Comparison of ENCODE assay signal across 15 mouse cellular contexts in genomic region chr9:46593444-46593843, GRCm38 (mm10).
DNase-seq lines count a peak whose midpoint lies in the region; ATAC-seq and TF ChIP-seq lines count a peak whose summit lies in the region.
"Had no signal": no experiment of that assay in that cellular context is flagged by ENCODE, and none has a peak within 500 bp of the region (broad histone marks: within the 10 kb centered on the region; RNA-seq: fewer than 3 reads in every experiment).

No protein-coding gene starts in this region.

- TF ChIP-seq CTCF in midbrain, postnatal 0 days (IDR thresholded peaks at IDR 0.05) = no peak

- 86% methylated on average over 6 of the region's 6 CpGs for WGBS in midbrain, postnatal 0 days
- 82% methylated on average over 6 of the region's 6 CpGs for WGBS in midbrain, embryonic 14.5 days

- H3K4me2 ChIP-seq in midbrain, postnatal 0 days (ENCODE audit: low read depth, low read length, poor library complexity, severe bottlenecking) = no peak overlapping the region
- no peak overlapping the region for H3K4me2 ChIP-seq in midbrain, embryonic 14.5 days (ENCODE audit: low read length)
- H3K4me2 ChIP-seq: forebrain, embryonic 15.5 days; heart, embryonic 13.5 days; hindbrain, embryonic 14.5 days had no signal

- H3K9me3 ChIP-seq in midbrain, postnatal 0 days (ENCODE audit: low read length) = no peaks in the 10 kb centered on the region
- no peaks in the 10 kb centered on the region for H3K9me3 ChIP-seq in midbrain, embryonic 14.5 days (ENCODE audit: control insufficient read depth, low read length)
- H3K9me3 ChIP-seq: embryonic facial prominence, embryonic 10.5 days; forebrain, embryonic 15.5 days; heart, embryonic 13.5 days had no signal

- no peak for ATAC-seq in midbrain, postnatal 0 days (ENCODE audit: low FRiP score)
- no peak for ATAC-seq in midbrain, embryonic 14.5 days (ENCODE audit: low FRiP score, low TSS enrichment)
- ATAC-seq: intestine, embryonic 16.5 days had no signal

- no peak overlapping the region for H3K9ac ChIP-seq in midbrain, postnatal 0 days (replicated peaks; ENCODE audit: low read length, poor library complexity, severe bottlenecking)
- H3K9ac ChIP-seq in midbrain, embryonic 14.5 days (replicated peaks; ENCODE audit: low read length) = no peak overlapping the region
- H3K9ac ChIP-seq: forebrain, embryonic 15.5 days; heart, embryonic 13.5 days; hindbrain, embryonic 14.5 days had no signal

- no peaks in the 10 kb centered on the region for H3K4me1 ChIP-seq in midbrain, postnatal 0 days (ENCODE audit: insufficient read depth, low read length)
- H3K4me1 ChIP-seq in midbrain, embryonic 14.5 days (ENCODE audit: control insufficient read depth, insufficient read depth, low read length) = no peaks in the 10 kb centered on the region
- H3K4me1 ChIP-seq: embryonic facial prominence, embryonic 10.5 days; heart, embryonic 13.5 days had no signal

- DNase-seq in heart, adult 11 months = peak; percentile 44
- no peak for DNase-seq in heart, postnatal 4 days
- peak; percentile 49 for DNase-seq in midbrain, postnatal 0 days (ENCODE audit: low spot score)
- DNase-seq in midbrain, embryonic 14.5 days = no peak
- peak; percentile 84 to 88 for DNase-seq in cerebellum, postnatal 10 days
- DNase-seq in lung, postnatal 10 days = no peak
- DNase-seq: adrenal gland, adult 2 months; adrenal gland, postnatal 25 days; gastrocnemius, postnatal 10 days; kidney, adult 8-10 months had no signal

- H3K36me3 ChIP-seq in midbrain, postnatal 0 days (ENCODE audit: insufficient read depth, low read length) = no peaks in the 10 kb centered on the region
- H3K36me3 ChIP-seq in midbrain, embryonic 14.5 days (ENCODE audit: control insufficient read depth, insufficient read depth, low read length) = no peaks in the 10 kb centered on the region
- H3K36me3 ChIP-seq: embryonic facial prominence, embryonic 10.5 days; forebrain, embryonic 15.5 days; heart, embryonic 13.5 days had no signal

- H3K4me3 ChIP-seq in midbrain, postnatal 0 days (ENCODE audit: low read depth, low read length) = no peak overlapping the region
- no peak overlapping the region for H3K4me3 ChIP-seq in midbrain, embryonic 14.5 days (replicated peaks; ENCODE audit: low read depth, low read length)
- H3K4me3 ChIP-seq: embryonic facial prominence, embryonic 10.5 days; forebrain, embryonic 15.5 days; heart, embryonic 13.5 days had no signal

- no peaks in the 10 kb centered on the region for H3K27me3 ChIP-seq in midbrain, postnatal 0 days (ENCODE audit: insufficient read depth, low read length)
- H3K27me3 ChIP-seq in midbrain, embryonic 14.5 days (ENCODE audit: control insufficient read depth, insufficient read depth, low read length) = no peaks in the 10 kb centered on the region
- H3K27me3 ChIP-seq: forebrain, embryonic 15.5 days; heart, embryonic 13.5 days had no signal

- no peak overlapping the region for H3K27ac ChIP-seq in midbrain, postnatal 0 days (ENCODE audit: low read depth, low read length)
- H3K27ac ChIP-seq in midbrain, embryonic 14.5 days (replicated peaks; ENCODE audit: low read depth, low read length) = no peak overlapping the region
- H3K27ac ChIP-seq: embryonic facial prominence, embryonic 10.5 days; forebrain, embryonic 15.5 days; heart, embryonic 13.5 days; hindbrain, embryonic 14.5 days had no signal

Comparison
In these comparisons a context has a peak if more than half of its experiments do, and no peak if none do; other contexts are left out.
1. DNase-seq: peak in heart, adult 11 months (single experiment), midbrain, postnatal 0 days (single experiment) and cerebellum, postnatal 10 days (2 of 2); none in heart, postnatal 4 days (single experiment), midbrain, embryonic 14.5 days (single experiment) and lung, postnatal 10 days (single experiment).